Mouse (Mus musculus): ENCODE measurements around the gene Prr19. TPM values are rescaled to one million over a fixed set of nuclear protein-coding genes. Genes with fewer than 3 reads are reported as not detected.
"Not testable (repeated sequence)": the region's sequence is repeated elsewhere in the genome, so short reads cannot be mapped to it uniquely, and the experiment has no call there.

The Prr19 gene
- polyA plus RNA-seq, 1 experiment from 2014 or later, result 0.93 TPM

GRCm38 (mm10) chr7:25316532-25317445 lies 15.6 kb downstream of the Prr19 start, which contains the start of gene Megf8:
Megf8 (plus strand) TSS chr7:25317164.
- Histone ChIP-seq H3K4me3 (peak within 1 kb of the TSS; percentile 67), H3K27me3 (peaks cover 44% of the 10 kb centered on the region), H3K4me1 (peaks cover 44% of the 10 kb centered on the region), H3K27ac (peak within 1 kb of the TSS; percentile 85), H3K4me2 (peak within 1 kb of the TSS; percentile 94), H3K9ac (peak within 1 kb of the TSS; percentile 83), H3K9me3 (replicated peaks) (no peaks in the 10 kb centered on the region), H3K36me3 (ENCODE audit: poor library complexity, severe bottlenecking) (no peaks in the 10 kb centered on the region; the same call in 1 of the 2 replicates)
- peak; percentile 98 for ATAC-seq
- WGBS, result 1% methylated on average over 52 of the region's 52 CpGs

GRCm38 (mm10) chr7:25317446-25317999 lies 16.3 kb downstream of the Prr19 start:
- Histone ChIP-seq H3K9me3 (replicated peaks) (no peaks in the 10 kb centered on the region), H3K27me3 (peaks cover 37% of the 10 kb centered on the region), H3K36me3 (ENCODE audit: poor library complexity, severe bottlenecking) (no peaks in the 10 kb centered on the region; the same call in 1 of the 2 replicates), H3K4me2 (peak overlapping the region; percentile 94), H3K9ac (peak overlapping the region; percentile 83), H3K4me3 (peak overlapping the region; percentile 67), H3K27ac (peak overlapping the region; percentile 85), H3K4me1 (peaks cover 49% of the 10 kb centered on the region)
- no peak; the same call in 1 of the 2 replicates for ATAC-seq
- WGBS, result 13% methylated on average over 21 of the region's 21 CpGs

- H3K4me2 ChIP-seq, result peak overlapping the region; percentile 20
- no peak for ATAC-seq
- peak overlapping the region; percentile 30; the same call in 1 of the 2 replicates for H3K9ac ChIP-seq
- H3K9me3 ChIP-seq (replicated peaks), result no peaks in the 10 kb centered on the region
- H3K27ac ChIP-seq, result peak overlapping the region; percentile 57
- no peaks in the 10 kb centered on the region for H3K27me3 ChIP-seq
- peaks cover 30% of the 10 kb centered on the region for H3K4me1 ChIP-seq
- H3K4me3 ChIP-seq, result no peak overlapping the region
- peaks cover 4% of the 10 kb centered on the region for H3K36me3 ChIP-seq (ENCODE audit: poor library complexity, severe bottlenecking)
- 5% methylated on average over 6 of the region's 6 CpGs for WGBS
These were observed 20.9 kb downstream of the Prr19 start for GRCm38 (mm10) chr7:25322058-25322484.

- Histone ChIP-seq H3K9ac (no peak overlapping the region), H3K36me3 (ENCODE audit: poor library complexity, severe bottlenecking) (peaks cover 14% of the 10 kb centered on the region), H3K4me2 (no peak overlapping the region), H3K4me3 (no peak overlapping the region), H3K27me3 (no peaks in the 10 kb centered on the region), H3K9me3 (replicated peaks) (no peaks in the 10 kb centered on the region), H3K4me1 (peaks cover 19% of the 10 kb centered on the region), H3K27ac (no peak overlapping the region)
- ATAC-seq, result no peak
- 87% methylated on average over 2 of the region's 2 CpGs for WGBS
These were observed 22.0 kb downstream of the Prr19 start for GRCm38 (mm10) chr7:25323219-25323618.

- not testable (repeated sequence) for H3K27ac ChIP-seq; H3K4me2 ChIP-seq; H3K27me3 ChIP-seq; H3K9ac ChIP-seq; H3K9me3 ChIP-seq (replicated peaks); ATAC-seq; H3K4me3 ChIP-seq
- WGBS, result 85% methylated on average over 6 of the region's 6 CpGs
- Histone ChIP-seq H3K4me1 (peaks cover 14% of the 10 kb centered on the region), H3K36me3 (ENCODE audit: poor library complexity, severe bottlenecking) (peaks cover 30% of the 10 kb centered on the region)
These were observed 24.2 kb downstream of the Prr19 start for GRCm38 (mm10) chr7:25325431-25325830.

- 91% methylated on average over 8 of the region's 8 CpGs for WGBS
These were observed 25.0 kb downstream of the Prr19 start for GRCm38 (mm10) chr7:25326233-25326632.

GRCm38 (mm10) chr7:25333596-25334307 lies 32.5 kb downstream of the Prr19 start:
- Histone ChIP-seq H3K9ac (no peak overlapping the region), H3K27me3 (no peaks in the 10 kb centered on the region), H3K4me2 (no peak overlapping the region), H3K36me3 (ENCODE audit: poor library complexity, severe bottlenecking) (peaks cover 70% of the 10 kb centered on the region), H3K4me3 (no peak overlapping the region), H3K9me3 (replicated peaks) (no peaks in the 10 kb centered on the region), H3K4me1 (no peaks in the 10 kb centered on the region), H3K27ac (no peak overlapping the region)
- 39% methylated on average over 16 of the region's 16 CpGs for WGBS
- ATAC-seq, result 0 out of 2 replicates have a peak, but pooled peaks have one; percentile 69

More at GRCm38 (mm10) chr7:25326233-25326632, 25.0 kb downstream of the Prr19 start:
- Histone ChIP-seq H3K27me3 (no peaks in the 10 kb centered on the region), H3K9ac (no peak overlapping the region; the same call in 1 of the 2 replicates), H3K9me3 (replicated peaks) (no peaks in the 10 kb centered on the region), H3K36me3 (ENCODE audit: poor library complexity, severe bottlenecking) (peaks cover 38% of the 10 kb centered on the region), H3K4me1 (peaks cover 10% of the 10 kb centered on the region), H3K4me2 (no peak overlapping the region), H3K27ac (no peak overlapping the region), H3K4me3 (no peak overlapping the region)
- ATAC-seq, result no peak

- ATAC-seq, result no peak
- Histone ChIP-seq H3K27me3 (no peaks in the 10 kb centered on the region), H3K27ac (no peak overlapping the region), H3K9me3 (replicated peaks) (no peaks in the 10 kb centered on the region), H3K4me3 (no peak overlapping the region), H3K9ac (no peak overlapping the region), H3K4me2 (no peak overlapping the region), H3K4me1 (no peaks in the 10 kb centered on the region), H3K36me3 (ENCODE audit: poor library complexity, severe bottlenecking) (peaks cover 72% of the 10 kb centered on the region)
- 86% methylated on average over 12 of the region's 12 CpGs for WGBS
These were observed 33.3 kb downstream of the Prr19 start for GRCm38 (mm10) chr7:25334472-25334871.

- H3K9ac ChIP-seq, result no peak overlapping the region
- H3K27me3 ChIP-seq, result no peaks in the 10 kb centered on the region
- WGBS, result 92% methylated on average over 9 of the region's 9 CpGs
- 0 out of 2 replicates have a peak, but pooled peaks cover 9% of the 10 kb centered on the region for H3K4me1 ChIP-seq
- H3K27ac ChIP-seq, result no peak overlapping the region
- peaks cover 82% of the 10 kb centered on the region for H3K36me3 ChIP-seq (ENCODE audit: poor library complexity, severe bottlenecking)
- H3K4me3 ChIP-seq, result no peak overlapping the region
- no peak overlapping the region for H3K4me2 ChIP-seq
- no peak for ATAC-seq
- H3K9me3 ChIP-seq (replicated peaks), result no peaks in the 10 kb centered on the region
These were observed 38.1 kb downstream of the Prr19 start for GRCm38 (mm10) chr7:25339329-25339728.

- no peak overlapping the region for H3K4me2 ChIP-seq
- H3K27ac ChIP-seq, result peak overlapping the region; percentile 32; the same call in 1 of the 2 replicates
- no peak overlapping the region for H3K4me3 ChIP-seq
- WGBS, result 71% methylated on average over 20 of the region's 20 CpGs
- peaks cover 79% of the 10 kb centered on the region for H3K36me3 ChIP-seq (ENCODE audit: poor library complexity, severe bottlenecking)
- H3K4me1 ChIP-seq, result 0 out of 2 replicates have a peak, but pooled peaks cover 9% of the 10 kb centered on the region
- no peaks in the 10 kb centered on the region for H3K9me3 ChIP-seq (replicated peaks)
- H3K27me3 ChIP-seq, result no peaks in the 10 kb centered on the region
- no peak overlapping the region for H3K9ac ChIP-seq
- ATAC-seq, result peak; percentile 69
These were observed 40.0 kb downstream of the Prr19 start for GRCm38 (mm10) chr7:25341000-25341784.

- Histone ChIP-seq H3K36me3 (ENCODE audit: poor library complexity, severe bottlenecking) (peaks cover 90% of the 10 kb centered on the region), H3K4me2 (no peak overlapping the region), H3K27me3 (no peaks in the 10 kb centered on the region), H3K27ac (no peak overlapping the region), H3K9me3 (replicated peaks) (0 out of 2 replicates have a peak, but pooled peaks cover 4% of the 10 kb centered on the region), H3K4me1 (no peaks in the 10 kb centered on the region), H3K4me3 (no peak overlapping the region), H3K9ac (no peak overlapping the region)
- no peak for ATAC-seq
- 83% methylated on average over 8 of the region's 8 CpGs for WGBS
These were observed 47.6 kb downstream of the Prr19 start for GRCm38 (mm10) chr7:25348861-25349260.

Measured in forebrain, embryonic 13.5 days (tissue).